Comparison of ENCODE assay signal across 10 mouse cellular contexts in genomic region chr3:41107600-41108305, GRCm38 (mm10). TPM values are rescaled to one million over a fixed set of nuclear protein-coding genes. Genes with fewer than 3 reads are reported as not detected.
DNase-seq lines count a peak whose midpoint lies in the region; ATAC-seq and TF ChIP-seq lines count a peak whose summit lies in the region.
"Had no signal": no experiment of that assay in that cellular context is flagged by ENCODE, and none has a peak within 500 bp of the region (broad histone marks: within the 10 kb centered on the region; RNA-seq: fewer than 3 reads in every experiment).

No protein-coding gene starts in this region.

- no peak for TF ChIP-seq EP300 in lung, postnatal 0 days (IDR thresholded peaks at IDR 0.05)

- DNase-seq in heart, embryonic 10.5 days (ENCODE audit: low spot score) = no peak
- no peak for DNase-seq in heart, adult 9 months (ENCODE audit: low spot score in 2 of 2)
- DNase-seq in lung, postnatal 0 days (ENCODE audit: low spot score) = peak; percentile 13
- no peak for DNase-seq in lung, postnatal 4 days
- no peak for DNase-seq in layer of hippocampus, adult 11-12 months (ENCODE audit: low spot score)
- DNase-seq in layer of hippocampus, postnatal 36 days = no peak

- H3K36me3 ChIP-seq in heart, embryonic 10.5 days = no peaks in the 10 kb centered on the region
- no peaks in the 10 kb centered on the region for H3K36me3 ChIP-seq in lung, postnatal 0 days (ENCODE audit: insufficient read depth, low read length)
- H3K36me3 ChIP-seq in intestine, embryonic 16.5 days (ENCODE audit: control insufficient read depth, insufficient read depth, low read length) = no peaks in the 10 kb centered on the region
- no peaks in the 10 kb centered on the region for H3K36me3 ChIP-seq in stomach, embryonic 15.5 days
- H3K36me3 ChIP-seq: embryonic facial prominence, embryonic 13.5 days had no signal

- TF ChIP-seq CTCF in lung, postnatal 0 days (IDR thresholded peaks at IDR 0.05) = no peak

- H3K4me1 ChIP-seq in heart, embryonic 10.5 days = peaks cover 12% of the 10 kb centered on the region
- peaks cover 9% of the 10 kb centered on the region; the same call in 1 of the 2 replicates for H3K4me1 ChIP-seq in lung, postnatal 0 days (ENCODE audit: insufficient read depth, low read depth, low read length)
- H3K4me1 ChIP-seq in intestine, embryonic 16.5 days (ENCODE audit: control insufficient read depth, insufficient read depth, low read length) = peaks cover 10% of the 10 kb centered on the region
- no peaks in the 10 kb centered on the region for H3K4me1 ChIP-seq in stomach, embryonic 15.5 days
- H3K4me1 ChIP-seq: embryonic facial prominence, embryonic 13.5 days had no signal

- no peaks in the 10 kb centered on the region for H3K27me3 ChIP-seq in heart, embryonic 10.5 days (ENCODE audit: insufficient read depth, poor library complexity, severe bottlenecking)
- H3K27me3 ChIP-seq in lung, postnatal 0 days (replicated peaks; ENCODE audit: insufficient read depth, low read length) = no peaks in the 10 kb centered on the region
- no peaks in the 10 kb centered on the region for H3K27me3 ChIP-seq in intestine, embryonic 16.5 days (replicated peaks; ENCODE audit: control insufficient read depth, insufficient read depth, low read length)
- no peaks in the 10 kb centered on the region for H3K27me3 ChIP-seq in stomach, embryonic 15.5 days (replicated peaks)
- H3K27me3 ChIP-seq: embryonic facial prominence, embryonic 13.5 days; megakaryocyte, embryonic 14.5 days had no signal

- no peaks in the 10 kb centered on the region for H3K9me3 ChIP-seq in heart, embryonic 10.5 days
- no peaks in the 10 kb centered on the region for H3K9me3 ChIP-seq in lung, postnatal 0 days (ENCODE audit: low read length)
- H3K9me3 ChIP-seq in intestine, embryonic 16.5 days (ENCODE audit: control insufficient read depth, low read length) = no peaks in the 10 kb centered on the region
- H3K9me3 ChIP-seq in stomach, embryonic 15.5 days = no peaks in the 10 kb centered on the region
- H3K9me3 ChIP-seq: embryonic facial prominence, embryonic 13.5 days had no signal

- peak overlapping the region; percentile 59; the same call in 1 of the 2 replicates for H3K27ac ChIP-seq in heart, embryonic 10.5 days
- no peak overlapping the region for H3K27ac ChIP-seq in lung, postnatal 0 days (ENCODE audit: low read length)
- H3K27ac ChIP-seq in intestine, embryonic 16.5 days (ENCODE audit: low read length) = no peak overlapping the region
- no peak overlapping the region for H3K27ac ChIP-seq in stomach, embryonic 15.5 days
- H3K27ac ChIP-seq: embryonic facial prominence, embryonic 13.5 days had no signal

- peak; percentile 62 for ATAC-seq in lung, postnatal 0 days
- peak; percentile 78 for ATAC-seq in intestine, embryonic 16.5 days
- ATAC-seq in stomach, embryonic 15.5 days (ENCODE audit: insufficient read depth, low FRiP score, low read depth) = no peak

- H3K4me3 ChIP-seq in heart, embryonic 10.5 days = 0 out of 2 replicates have a peak overlapping the region, but pooled peaks have one; percentile 5
- H3K4me3 ChIP-seq in lung, postnatal 0 days (ENCODE audit: low read depth, low read length) = no peak overlapping the region
- H3K4me3 ChIP-seq in intestine, embryonic 16.5 days (ENCODE audit: low read length) = no peak overlapping the region
- no peak overlapping the region for H3K4me3 ChIP-seq in stomach, embryonic 15.5 days (replicated peaks)
- H3K4me3 ChIP-seq: embryonic facial prominence, embryonic 13.5 days; megakaryocyte, embryonic 14.5 days had no signal

- H3K9ac ChIP-seq in lung, postnatal 0 days (replicated peaks; ENCODE audit: low read depth) = no peak overlapping the region
- H3K9ac ChIP-seq in intestine, embryonic 16.5 days (ENCODE audit: low read depth, low read length) = 0 out of 2 replicates have a peak overlapping the region, but pooled peaks have one; percentile 6
- H3K9ac ChIP-seq in stomach, embryonic 15.5 days = no peak overlapping the region
- H3K9ac ChIP-seq: embryonic facial prominence, embryonic 13.5 days had no signal

- peak overlapping the region; percentile 28; the same call in 1 of the 2 replicates for H3K4me2 ChIP-seq in lung, postnatal 0 days (replicated peaks; ENCODE audit: low read depth, low read length)
- peak overlapping the region; percentile 31; the same call in 1 of the 2 replicates for H3K4me2 ChIP-seq in intestine, embryonic 16.5 days (ENCODE audit: low read depth, low read length)
- 0 out of 2 replicates have a peak overlapping the region, but pooled peaks have one; percentile 12 for H3K4me2 ChIP-seq in stomach, embryonic 15.5 days
- H3K4me2 ChIP-seq: embryonic facial prominence, embryonic 13.5 days had no signal

- WGBS in heart, embryonic 10.5 days = 60% methylated on average over 14 of the region's 14 CpGs
- 20% methylated on average over 14 of the region's 14 CpGs for WGBS in lung, postnatal 0 days
- WGBS in intestine, embryonic 16.5 days = 36% methylated on average over 14 of the region's 14 CpGs
- WGBS in stomach, embryonic 15.5 days = 38% methylated on average over 14 of the region's 14 CpGs

RNA-seq across cellular contexts. Expression of gene Pgrmc2, which starts 24.9 kb away (rescaled TPM):
- polyA plus RNA-seq in heart, embryonic 10.5 days (2016; fragmentation: Nextera tagmentation; extraction: Ambion mirVana) = 40.1 and 44.4 TPM in 2 replicates
- polyA plus RNA-seq in lung, postnatal 0 days (2015; fragmentation: Nextera tagmentation; extraction: Ambion mirVana) = 22.1 and 24.4 TPM in 2 replicates
- polyA plus RNA-seq in intestine, embryonic 16.5 days (2015; fragmentation: Nextera tagmentation; extraction: Ambion mirVana) = 57.6 and 70.9 TPM in 2 replicates
- polyA plus RNA-seq in stomach, embryonic 15.5 days (2015; fragmentation: Nextera tagmentation; extraction: Ambion mirVana) = 44.2 and 47.9 TPM in 2 replicates
- 10 to 100 TPM; 54.1 to 55.0 TPM for total RNA-seq in layer of hippocampus, postnatal 36 days (2021)
